Mouse (Mus musculus): ENCODE data around the gene Pgm2.

DNA sequence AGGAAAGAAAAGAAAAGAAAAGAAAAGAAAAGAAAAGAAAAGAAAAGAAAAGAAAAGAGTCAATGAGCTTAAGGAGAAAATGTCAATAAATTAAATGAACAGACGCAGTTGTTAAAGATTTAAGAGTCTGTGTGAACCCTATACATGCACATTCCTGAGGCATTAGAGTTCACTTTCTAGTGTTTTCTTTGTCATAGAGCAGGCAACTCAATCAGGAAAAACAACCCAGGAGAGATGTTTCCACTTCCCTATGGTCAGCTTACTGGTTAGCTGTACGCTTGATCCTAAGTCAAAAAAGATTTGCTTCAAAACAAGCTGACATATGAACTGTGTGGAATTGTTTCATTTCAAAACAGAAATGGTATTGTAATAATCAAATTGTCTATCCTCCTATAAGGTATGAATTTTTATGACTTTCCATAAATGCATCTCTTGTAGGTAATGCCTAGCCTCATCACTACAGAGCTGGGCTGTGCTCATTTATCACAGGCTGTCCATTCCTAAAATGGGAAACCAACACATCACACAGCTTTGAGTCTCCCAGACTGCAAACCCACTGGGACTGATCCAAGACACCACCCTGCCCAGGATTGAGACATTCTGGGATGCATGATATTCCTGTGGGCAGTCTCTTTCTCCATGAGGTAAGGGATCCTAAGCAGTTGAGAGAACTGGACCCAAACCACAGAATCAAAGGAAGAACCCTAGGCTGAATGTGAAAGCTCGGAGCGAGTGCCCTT is 29.7 kb upstream of the Pgm2 start:
- no peak for TF ChIP-seq CEBPB (IDR thresholded peaks at IDR 0.05; ENCODE audit: insufficient read depth, poor library complexity, severe bottlenecking)
- no peak for TF ChIP-seq MAX (IDR thresholded peaks at IDR 0.05; ENCODE audit: low read depth)
- no peak for TF ChIP-seq POLR2AphosphoS2 (IDR thresholded peaks at IDR 0.05; ENCODE audit: insufficient read length, low read depth)
- TF ChIP-seq POLR2A (IDR thresholded peaks at IDR 0.05; ENCODE audit: insufficient read length, low read depth): no peak
- TF ChIP-seq USF1 (IDR thresholded peaks at IDR 0.05; ENCODE audit: low read depth): no peak
- no peak for TF ChIP-seq MYOD1 (IDR thresholded peaks at IDR 0.05; ENCODE audit: control insufficient read depth in 1 of 3, insufficient read length in 2 of 3, low read depth in 2 of 3)
